Mouse (Mus musculus) lung, adult 2 months (tissue): ENCODE results near the gene Dnah7b.
"Not testable (repeated sequence)": the region's sequence is repeated elsewhere in the genome, so short reads cannot be mapped to it uniquely, and the experiment has no call there.

Source experiments
- CTCF ChIP-seq: fragments of 200-500 bp; IDR thresholded peaks from 2 replicates; pipeline ENCODE4 v1.5.1; 2011; ENCODE audit warnings: mild to moderate bottlenecking, low read length, control low read depth; ENCODE audit not compliant: insufficient read depth
- POLR2A ChIP-seq: fragments of 200-500 bp; IDR thresholded peaks from 2 replicates; pipeline ENCODE4 v1.6.1; 2011; ENCODE audit warnings: low read depth, mild to moderate bottlenecking, control low read depth, low read length, borderline replicate concordance; ENCODE audit errors: extremely low read depth

- TF ChIP-seq CTCF, POLR2A: not testable (repeated sequence)
Observed at GRCm38 (mm10) chr1:46068787-46069186, 2.7 kb downstream of the Dnah7b start.
